Mouse (Mus musculus) kidney, postnatal 25 days (tissue): ENCODE measurements at regions not wholly inside any gene's neighbourhood (a gene's known extent, or its start where the extent isn't known, plus 50 kb on each side); places are given as distances from the start of the nearest gene placed in this dataset.
A peak's percentile ranks its signal among the peaks of the same experiment; 100 is the strongest.
"Not testable (repeated sequence)": the region's sequence is repeated elsewhere in the genome, so short reads cannot be mapped to it uniquely, and the experiment has no call there.

Source experiments
- DNase-seq, 2 experiments: peaks; one replicate each; pipeline ENCODE4 v3.0.0; 2021; ENCODE audit warnings: mixed read lengths in 2 of 2

DNA sequence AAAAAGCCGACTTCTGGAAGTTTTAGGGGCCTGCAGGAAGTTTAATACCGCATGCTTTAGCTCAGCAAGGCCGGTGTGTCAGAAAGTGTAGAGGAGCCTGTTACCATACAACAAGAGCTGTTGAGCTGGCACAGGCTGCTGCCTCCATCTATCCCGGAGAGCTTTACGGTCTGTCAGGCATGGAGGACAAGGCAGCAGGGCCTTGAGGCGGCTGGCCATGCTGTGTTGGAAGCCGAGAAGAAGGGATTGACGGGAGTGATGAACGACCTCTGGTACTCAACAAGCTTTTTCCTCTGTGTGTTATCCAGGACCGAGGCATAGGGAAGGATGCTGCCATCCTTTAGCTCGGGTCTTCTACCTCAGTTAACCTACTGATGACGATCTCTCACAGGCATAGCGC, 146.8 kb upstream of the Mocs1 start:
- DNase-seq: no peak

DNA sequence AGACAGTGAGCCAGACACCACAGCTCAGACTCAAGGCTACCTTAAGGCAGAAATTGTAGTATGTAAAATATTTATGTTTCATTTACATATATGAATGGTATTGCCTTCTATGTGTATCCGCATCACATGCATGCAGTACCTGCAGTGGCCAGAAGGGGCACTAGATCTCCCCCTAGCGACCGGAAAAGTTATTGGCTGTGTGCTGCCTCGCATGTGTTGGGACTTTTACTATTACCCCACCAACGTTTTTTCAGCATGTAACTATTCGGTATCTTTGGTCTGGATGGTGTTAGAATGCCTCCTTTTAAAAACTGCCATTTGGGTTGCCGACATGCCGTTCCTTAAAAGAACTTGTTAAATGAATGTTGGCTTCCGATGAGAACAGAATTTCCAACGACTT, 145.7 kb upstream of the Mocs1 start:
- no peak for DNase-seq

DNA sequence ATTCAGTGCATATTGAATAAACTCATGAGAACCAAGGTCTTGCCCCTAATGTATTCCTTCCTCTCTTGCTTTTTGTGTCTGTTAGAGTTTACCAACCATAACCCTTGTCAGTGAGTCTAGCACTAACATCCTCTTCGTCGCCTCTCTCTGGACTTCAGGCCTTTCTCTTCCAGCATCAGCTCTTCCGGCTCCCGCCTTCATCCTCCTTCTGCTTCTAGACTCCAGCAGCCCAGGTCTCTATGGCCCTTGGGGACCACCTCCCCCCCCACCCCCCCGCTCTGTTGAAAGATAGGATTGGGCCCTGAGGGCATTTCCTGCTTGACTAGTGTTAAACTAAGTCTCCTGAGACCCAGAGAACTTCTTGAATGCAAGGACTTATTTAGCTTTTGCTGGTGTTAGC, 144.7 kb upstream of the Mocs1 start:
- no peak for DNase-seq

DNA sequence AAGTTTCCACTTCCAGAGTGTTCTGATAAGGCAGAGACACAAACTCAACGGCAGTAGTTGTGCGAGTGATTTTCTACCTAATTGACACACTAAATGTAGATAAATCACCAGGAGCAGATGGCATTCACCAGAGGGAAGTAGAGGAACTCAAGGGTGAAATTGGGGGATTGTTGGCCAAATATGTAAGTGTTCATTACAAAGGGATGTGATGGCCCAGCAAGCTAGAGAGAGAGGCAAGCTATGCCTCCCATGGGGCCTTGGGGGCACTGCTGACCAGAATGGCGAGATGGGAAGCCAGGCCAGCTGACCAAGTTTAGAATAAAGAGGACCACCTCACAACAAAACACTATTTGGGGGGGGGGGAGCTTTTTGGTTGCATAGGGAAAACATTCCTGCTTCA, 136.5 kb upstream of the Mocs1 start:
- no peak for DNase-seq

DNA sequence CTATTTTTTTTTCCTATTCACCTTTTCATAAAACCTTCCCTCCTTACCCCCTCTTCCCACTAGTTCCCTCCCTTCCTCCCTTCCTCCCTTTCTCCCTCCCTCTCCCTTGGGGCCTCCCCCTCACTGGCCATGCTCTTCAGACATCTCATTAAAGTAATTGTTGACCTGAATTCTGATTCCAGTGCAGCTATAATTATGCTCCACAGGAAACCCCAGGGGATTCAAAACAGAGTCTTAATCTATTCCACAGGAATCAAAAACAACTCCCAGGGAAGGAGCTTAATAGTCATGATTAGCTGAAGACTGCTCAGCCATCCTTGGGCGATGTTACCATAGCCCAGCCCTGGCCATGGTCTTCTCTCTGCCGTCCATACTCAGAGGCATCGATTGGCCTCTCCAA, 123.7 kb upstream of the Mocs1 start:
- DNase-seq: no peak

DNA sequence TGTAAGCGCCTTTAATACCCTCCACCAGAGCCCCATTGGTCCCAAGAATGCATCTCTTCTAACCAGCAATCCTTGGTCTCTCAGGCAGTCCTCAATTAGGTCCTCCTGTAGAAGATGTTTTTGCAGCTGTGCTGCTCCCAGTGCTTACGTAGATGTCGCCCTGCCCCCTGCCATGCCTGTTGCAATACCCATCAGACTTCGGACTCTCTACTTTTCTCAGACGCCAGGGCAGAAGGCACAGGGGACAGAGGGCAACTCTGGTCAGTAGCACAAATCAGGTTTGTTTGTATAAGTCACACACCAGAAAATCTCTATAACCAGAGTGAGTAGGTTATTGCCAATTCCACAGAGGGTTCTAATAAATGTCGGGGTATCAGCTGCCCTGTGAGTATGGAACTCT, 123.0 kb upstream of the Mocs1 start:
- DNase-seq: peak; percentile 67 to 85

DNA sequence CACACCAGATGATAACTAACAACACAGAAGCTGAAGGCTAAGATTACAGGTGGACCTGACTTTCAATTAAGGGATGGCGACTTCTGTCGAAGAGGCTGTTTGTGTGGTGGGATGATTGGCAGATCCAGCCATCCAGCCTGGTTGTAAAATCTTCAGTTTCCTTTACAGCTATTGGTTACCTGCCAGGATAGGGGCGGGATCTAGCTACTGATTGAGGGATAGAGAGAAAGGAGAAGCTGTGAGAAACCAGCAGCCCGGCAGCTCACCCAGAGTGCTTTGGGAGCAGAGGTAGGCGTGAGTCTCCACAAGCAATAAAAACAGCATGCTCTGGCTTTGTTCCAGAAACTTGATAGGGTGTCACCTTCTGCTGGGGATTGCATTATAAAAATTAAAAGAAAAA, 119.1 kb upstream of the Mocs1 start:
- DNase-seq: peak; percentile 75 to 78

DNA sequence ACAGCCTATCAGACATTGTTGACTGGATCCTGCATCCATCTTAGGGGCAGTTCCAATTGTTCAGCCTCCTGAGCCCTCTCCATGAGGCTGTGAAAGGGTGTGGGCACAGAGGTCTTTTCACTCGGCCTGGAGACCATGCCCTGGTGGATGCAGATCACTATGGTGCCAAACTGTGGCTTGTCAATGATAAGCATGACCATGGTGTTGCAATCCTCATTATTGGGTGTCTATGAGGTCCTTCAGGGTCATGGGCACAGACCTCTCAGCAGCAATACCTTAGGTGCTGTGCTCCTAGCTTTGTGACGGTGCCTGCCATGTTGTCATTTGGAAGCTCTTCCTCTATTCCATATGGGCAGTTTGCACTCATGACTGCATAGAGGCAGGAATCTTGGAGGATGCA, 114.0 kb upstream of the Mocs1 start:
- DNase-seq: no peak

DNA sequence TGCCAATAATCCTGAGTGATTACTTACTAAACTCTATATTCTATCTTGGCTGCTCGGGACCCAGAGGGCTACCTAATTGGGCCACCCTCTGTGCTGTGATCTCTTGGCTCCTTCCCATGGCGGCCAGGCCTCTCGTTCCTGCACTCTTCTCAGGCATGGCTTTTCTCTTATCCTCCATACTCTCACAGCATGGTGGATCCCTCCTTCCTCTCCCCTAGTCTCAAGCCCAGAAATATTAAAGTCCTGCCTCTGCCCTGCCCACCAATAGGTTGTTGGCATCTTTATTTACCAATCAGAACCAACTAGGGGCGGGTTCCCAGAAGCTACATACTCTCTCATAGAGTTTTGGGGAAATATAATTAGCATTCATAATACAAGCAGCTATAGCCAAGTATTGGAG, 100.6 kb upstream of the Mocs1 start:
- DNase-seq: no peak

DNA sequence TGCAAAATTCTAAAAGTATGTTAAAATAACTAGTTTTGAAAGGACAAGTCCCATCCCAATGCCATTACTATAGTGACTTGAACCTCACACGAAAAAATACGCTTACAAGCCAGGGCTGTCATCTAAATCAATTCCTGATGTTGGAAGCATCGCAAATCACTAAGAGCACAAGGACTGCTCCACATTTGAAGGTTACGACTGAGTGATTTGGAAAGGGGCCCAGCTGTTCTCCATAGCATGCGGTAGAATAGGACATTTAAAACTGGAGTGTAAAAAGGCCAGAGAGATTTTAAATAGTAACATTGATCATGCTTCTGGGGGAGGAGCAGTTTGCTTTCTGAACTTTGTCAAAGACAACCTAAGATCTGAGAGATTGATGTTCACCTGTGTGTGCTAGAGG, 92.8 kb upstream of the Mocs1 start:
- DNase-seq: no peak

DNA sequence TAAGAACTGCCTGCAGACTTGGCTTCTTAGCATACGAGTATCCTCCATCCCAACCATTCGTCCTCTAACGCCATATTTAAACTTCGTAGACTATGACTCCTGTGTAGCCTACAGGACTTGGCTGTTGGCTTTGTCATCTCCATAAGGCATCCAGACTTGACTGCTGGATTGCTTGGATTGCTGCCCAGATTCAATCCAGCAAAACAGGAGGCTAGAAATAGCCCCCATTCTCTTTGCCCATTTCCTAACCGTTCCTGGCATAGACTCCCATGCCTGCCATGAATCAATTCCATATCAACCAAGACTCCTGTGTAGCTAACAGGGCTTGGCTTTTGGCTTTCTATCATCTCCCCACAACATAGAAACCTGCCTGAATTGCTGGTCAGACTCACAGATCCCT, 90.3 kb upstream of the Mocs1 start:
- no peak for DNase-seq

DNA sequence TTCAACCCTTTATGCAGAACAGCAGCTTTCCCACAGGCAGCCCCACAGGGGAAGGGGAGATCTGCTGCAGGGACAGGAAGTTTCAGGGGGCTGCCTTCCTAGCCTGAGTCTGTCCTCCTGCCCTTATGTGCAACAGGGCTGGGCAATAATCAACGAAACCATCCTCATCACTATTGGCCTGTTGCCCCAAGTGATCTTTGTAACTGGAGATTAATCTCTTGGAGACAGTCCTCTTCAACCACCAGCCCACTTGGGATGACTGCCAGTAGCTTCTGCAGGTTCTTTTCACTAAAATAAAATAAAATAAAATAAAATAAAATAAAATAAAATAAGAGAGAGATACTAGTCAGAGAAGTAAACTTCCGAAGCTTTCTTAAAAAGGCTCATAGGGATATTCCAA, 85.5 kb upstream of the Mocs1 start:
- peak; percentile 75 to 78 for DNase-seq

DNA sequence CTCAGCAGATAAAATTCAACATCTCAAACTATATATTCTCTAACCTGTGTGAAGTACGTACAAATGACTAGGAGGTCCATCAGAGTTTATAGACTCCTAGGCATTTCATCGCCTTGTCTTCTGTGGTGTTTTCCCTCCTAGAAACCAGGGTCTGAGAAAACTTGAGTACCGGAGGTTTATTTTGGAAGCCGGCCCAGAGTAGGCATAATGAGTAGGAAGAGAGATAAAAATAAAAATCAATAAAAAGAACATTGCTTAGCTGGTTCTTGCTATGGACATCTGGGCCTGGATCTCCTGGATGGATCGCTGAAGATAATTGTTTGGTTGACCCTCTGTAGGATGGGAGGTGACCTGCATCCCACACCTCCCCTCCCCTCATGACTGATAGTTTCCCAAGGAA, 81.5 kb upstream of the Mocs1 start:
- no peak for DNase-seq

DNA sequence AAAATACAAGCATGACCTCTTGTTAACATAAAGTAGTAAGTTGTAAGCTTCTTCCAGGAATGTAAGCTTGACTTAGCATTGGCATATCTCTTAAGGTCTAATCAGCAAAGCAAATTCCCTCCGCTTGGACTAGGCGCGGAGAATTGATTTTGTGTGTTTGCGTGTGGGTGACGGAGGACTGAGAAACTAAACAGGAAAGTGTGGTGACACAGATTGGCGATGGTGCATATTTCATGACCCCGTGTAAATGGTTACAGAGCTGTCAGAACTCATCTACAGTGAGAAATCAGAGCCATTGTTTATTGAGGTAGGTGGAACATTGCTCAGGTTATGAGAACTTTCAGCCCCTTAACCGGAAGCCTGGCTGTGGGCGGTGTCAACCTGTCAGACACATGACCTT, 78.8 kb upstream of the Mocs1 start:
- DNase-seq: no peak

DNA sequence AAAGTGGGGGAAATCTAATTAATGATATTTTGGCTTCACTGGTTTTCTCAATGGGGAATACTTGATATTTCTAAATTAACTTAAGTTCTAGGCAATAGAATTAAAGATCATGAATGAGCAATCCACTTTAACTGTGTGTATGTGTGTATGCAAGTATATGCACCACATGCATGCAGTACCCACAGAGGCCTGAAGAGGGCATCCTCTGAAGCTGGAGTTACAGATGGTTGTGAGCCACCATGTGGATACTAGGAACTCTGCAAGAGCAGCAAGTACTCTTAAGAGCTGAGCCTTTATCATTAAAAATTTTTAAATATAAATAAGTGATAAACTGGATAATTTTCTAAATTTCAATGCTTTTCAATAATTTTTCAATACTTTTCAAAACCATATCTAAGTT, 69.0 kb upstream of the Mocs1 start:
- DNase-seq: no peak

DNA sequence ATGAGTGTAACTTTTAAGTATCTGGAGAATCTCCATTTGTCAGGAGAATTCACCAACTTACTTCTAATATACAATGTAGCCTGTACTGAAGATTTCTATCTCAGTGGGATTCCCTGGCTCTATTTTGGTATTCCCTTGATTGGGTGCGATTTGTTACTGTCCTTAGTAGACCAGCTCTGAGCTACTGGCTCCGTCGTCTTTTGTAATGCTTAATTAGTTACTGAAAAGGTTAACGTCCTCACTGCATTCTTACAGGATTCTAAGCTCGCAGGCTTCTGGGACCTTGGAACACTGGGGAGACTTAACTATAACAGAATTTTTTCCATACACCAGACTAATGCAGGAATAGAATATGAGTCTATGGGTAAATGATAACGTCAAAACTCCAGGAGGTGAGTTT, 67.9 kb upstream of the Mocs1 start:
- DNase-seq: not testable (repeated sequence)

DNA sequence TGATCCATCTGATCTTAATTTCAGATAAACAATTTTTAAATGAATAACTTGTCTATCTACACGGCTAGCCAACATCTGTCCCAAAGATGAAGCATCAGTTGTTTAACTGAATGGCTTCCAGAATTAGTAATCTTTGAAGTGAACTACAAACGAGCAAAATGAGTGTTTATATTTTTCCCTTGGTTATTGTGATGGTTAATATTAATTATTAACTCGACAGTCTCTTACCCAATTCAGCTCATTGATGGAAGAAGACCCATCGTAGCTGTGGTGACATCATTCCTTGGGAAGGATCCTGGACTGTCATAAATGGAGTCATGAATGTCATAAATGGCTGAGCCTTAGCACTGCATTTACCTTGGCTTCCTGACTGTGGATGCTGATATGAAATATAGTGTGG, 60.4 kb upstream of the Mocs1 start:
- DNase-seq: no peak

DNA sequence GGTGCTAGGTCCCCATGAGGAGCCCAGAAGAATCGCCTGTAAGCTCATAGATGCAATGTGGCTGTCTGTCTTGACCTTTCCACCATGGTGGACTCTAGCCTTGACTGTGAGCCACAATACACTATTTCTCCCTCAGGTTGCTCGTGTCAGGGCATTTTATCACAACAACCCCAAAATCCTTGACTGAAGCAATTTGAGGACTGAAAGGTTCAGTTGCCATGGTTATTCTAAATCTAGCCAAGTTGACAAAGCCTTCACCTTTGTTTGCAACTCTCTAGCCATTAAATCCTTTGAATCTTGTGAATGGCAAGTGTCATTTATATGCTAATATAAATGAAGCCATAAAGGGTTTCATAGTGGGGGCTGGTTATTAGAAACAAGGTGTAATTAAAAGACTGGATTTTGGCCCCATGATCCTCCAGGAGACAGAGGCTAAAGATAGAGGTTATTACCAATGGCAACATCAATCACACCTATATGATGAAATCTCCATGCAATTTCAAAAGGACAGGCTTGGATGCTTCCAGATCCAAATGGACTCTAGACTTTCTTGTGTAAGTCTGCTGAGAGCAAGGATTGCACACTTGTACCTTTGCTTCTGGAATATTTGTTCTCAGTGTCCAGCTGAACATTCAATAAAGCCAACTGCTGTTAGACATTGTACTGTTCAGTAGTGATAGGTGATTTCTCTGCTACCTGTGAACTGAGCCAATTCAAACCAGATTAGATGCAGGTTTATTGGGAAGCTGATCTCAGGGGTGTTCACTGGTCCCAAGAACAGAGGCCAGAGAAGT, 59.5 kb upstream of the Mocs1 start:
- DNase-seq: no peak

DNA sequence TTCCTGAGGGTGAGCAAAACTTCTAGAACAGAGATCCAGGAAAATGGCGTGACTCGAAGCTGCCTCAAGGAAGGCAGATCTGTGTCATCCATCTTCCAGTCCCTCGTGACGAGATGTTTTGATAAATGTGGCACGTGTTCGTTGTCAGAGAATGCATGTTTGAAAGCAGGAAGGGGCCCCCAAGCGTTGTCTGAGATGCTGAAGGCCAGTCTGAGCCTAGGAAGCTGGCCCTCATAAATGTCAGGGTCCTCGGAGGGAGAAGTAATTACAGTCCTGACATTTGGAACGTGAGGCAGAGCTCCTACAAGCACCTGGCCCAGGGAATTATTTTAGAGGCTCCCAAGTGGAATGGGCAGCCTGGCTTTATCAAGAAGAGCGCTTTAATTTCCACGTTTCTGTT, 50.5 kb upstream of the Mocs1 start:
- no peak for DNase-seq
